Mouse (Mus musculus): ENCODE data around the gene Abhd17c. TPM values are rescaled to one million over a fixed set of nuclear protein-coding genes. Genes with fewer than 3 reads are reported as not detected.

Abhd17c gene
- polyA plus RNA-seq, 1 experiment from 2014 or later = 41.9 TPM

GRCm38 (mm10) chr7:84077257-84078013 is 74.3 kb downstream of the Abhd17c start:
- no peak overlapping the region for H3K4me3 ChIP-seq
- no peak overlapping the region for H3K27ac ChIP-seq (replicated peaks)
- H3K9me3 ChIP-seq = no peaks in the 10 kb centered on the region
- H3K4me1 ChIP-seq = peaks cover 6% of the 10 kb centered on the region; the same call in 1 of the 2 replicates
- no peak for DNase-seq (ENCODE audit: low spot score)
- H3K27me3 ChIP-seq (replicated peaks; ENCODE audit: low read depth, poor library complexity, severe bottlenecking) = 0 out of 2 replicates have a peak, but pooled peaks cover 11% of the 10 kb centered on the region
- no peaks in the 10 kb centered on the region for H3K36me3 ChIP-seq (replicated peaks)
- 83% methylated on average over 7 of the region's 7 CpGs for WGBS

- Histone ChIP-seq H3K27ac (replicated peaks) (no peak overlapping the region), H3K9me3 (no peaks in the 10 kb centered on the region), H3K27me3 (replicated peaks; ENCODE audit: low read depth, poor library complexity, severe bottlenecking) (0 out of 2 replicates have a peak, but pooled peaks cover 3% of the 10 kb centered on the region), H3K4me3 (no peak overlapping the region), H3K36me3 (replicated peaks) (no peaks in the 10 kb centered on the region), H3K4me1 (no peaks in the 10 kb centered on the region)
- DNase-seq (ENCODE audit: low spot score) = no peak
- WGBS = 77% methylated on average over 8 of the region's 8 CpGs
These were observed 77.4 kb downstream of the Abhd17c start for GRCm38 (mm10) chr7:84074266-84074665.

- DNase-seq (ENCODE audit: low spot score) = no peak
- Histone ChIP-seq H3K27ac (replicated peaks) (no peak overlapping the region), H3K4me3 (no peak overlapping the region), H3K9me3 (no peaks in the 10 kb centered on the region), H3K36me3 (replicated peaks) (no peaks in the 10 kb centered on the region), H3K4me1 (0 out of 2 replicates have a peak, but pooled peaks cover 2% of the 10 kb centered on the region), H3K27me3 (replicated peaks; ENCODE audit: low read depth, poor library complexity, severe bottlenecking) (0 out of 2 replicates have a peak, but pooled peaks cover 3% of the 10 kb centered on the region)
- WGBS = 86% methylated on average over 3 of the region's 3 CpGs
These were observed 77.8 kb downstream of the Abhd17c start for GRCm38 (mm10) chr7:84073856-84074255.

- 0 out of 2 replicates have a peak, but pooled peaks cover 3% of the 10 kb centered on the region for H3K4me1 ChIP-seq
- H3K27ac ChIP-seq (replicated peaks) = no peak overlapping the region
- WGBS = 73% methylated on average over 5 of the region's 5 CpGs
- H3K27me3 ChIP-seq (replicated peaks; ENCODE audit: low read depth, poor library complexity, severe bottlenecking) = no peaks in the 10 kb centered on the region
- H3K9me3 ChIP-seq = no peaks in the 10 kb centered on the region
- no peaks in the 10 kb centered on the region for H3K36me3 ChIP-seq (replicated peaks)
- no peak overlapping the region for H3K4me3 ChIP-seq
- DNase-seq (ENCODE audit: low spot score) = no peak
These were observed 82.8 kb downstream of the Abhd17c start for GRCm38 (mm10) chr7:84068931-84069330.

- H3K27me3 ChIP-seq (replicated peaks; ENCODE audit: low read depth, poor library complexity, severe bottlenecking) = no peaks in the 10 kb centered on the region
- H3K9me3 ChIP-seq = no peaks in the 10 kb centered on the region
- DNase-seq (ENCODE audit: low spot score) = no peak
- 94% methylated on average over 7 of the region's 7 CpGs for WGBS
- no peak overlapping the region for H3K4me3 ChIP-seq
- no peaks in the 10 kb centered on the region for H3K4me1 ChIP-seq
- no peak overlapping the region for H3K27ac ChIP-seq (replicated peaks)
- no peaks in the 10 kb centered on the region for H3K36me3 ChIP-seq (replicated peaks)
These were observed 91.9 kb downstream of the Abhd17c start for GRCm38 (mm10) chr7:84059799-84060198.

Other genes with a start within 250 kb of the Abhd17c start
- gene Cemip, start 65.4 kb downstream of the Abhd17c start, polyA plus RNA-seq (2016; fragmentation: Nextera tagmentation; extraction: Ambion mirVana) = 0.42 and 0.47 TPM in 2 replicates